Mouse (Mus musculus): ENCODE results near the gene Ube2c.

The Ube2c gene

DNA sequence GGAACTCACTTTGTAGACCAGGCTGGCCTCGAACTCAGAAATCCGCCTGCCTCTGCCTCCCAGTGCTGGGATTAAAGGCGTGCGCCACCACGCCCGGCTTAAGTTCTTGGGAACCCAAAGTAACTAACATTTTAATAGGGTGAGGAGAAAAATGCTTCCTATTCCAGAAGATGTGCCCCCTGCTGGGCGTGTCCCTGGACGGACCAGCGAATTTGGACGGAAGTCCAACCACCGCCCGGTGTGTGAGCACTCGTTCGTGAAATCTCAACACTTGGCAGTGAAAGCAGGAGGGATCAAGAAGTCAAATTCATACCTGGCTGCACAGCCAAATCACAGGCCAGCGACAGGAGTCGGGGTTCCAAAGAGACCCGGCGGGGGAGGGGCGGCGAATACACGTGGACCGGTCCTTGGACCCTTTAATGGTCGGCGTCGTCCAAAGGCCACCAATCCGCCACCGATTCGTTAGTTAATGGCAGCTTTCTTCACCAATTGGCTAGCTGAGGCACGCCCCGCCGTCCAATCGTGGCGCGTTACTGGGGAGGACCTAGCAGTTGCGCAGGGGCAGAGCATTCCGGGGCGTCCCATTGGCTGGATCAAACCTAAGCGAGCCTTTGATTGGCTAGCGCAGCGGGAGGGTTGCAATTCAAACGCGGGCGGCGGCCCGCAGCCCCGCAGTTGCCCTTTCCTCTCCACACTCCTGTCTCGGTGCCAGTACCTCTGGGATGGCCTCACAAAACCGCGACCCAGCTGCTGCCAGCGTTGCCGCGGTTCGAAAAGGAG is at the start of gene Ube2c:
Ube2c (plus strand) TSS at position 641 of the 780 bp plus-strand sequence.
- DNase-seq, result peak; percentile 97

GRCm38 (mm10) chr2:164723276-164723675 is 46.4 kb upstream of the Ube2c start:
- no peak for DNase-seq

GRCm38 (mm10) chr2:164725895-164726619 is 43.6 kb upstream of the Ube2c start:
- peak; percentile 33 for DNase-seq

GRCm38 (mm10) chr2:164731719-164732118 is 38.0 kb upstream of the Ube2c start:
- DNase-seq, result no peak

- DNase-seq, result no peak
Measured at GRCm38 (mm10) chr2:164733259-164733658, 36.4 kb upstream of the Ube2c start.

- no peak for DNase-seq
Measured at GRCm38 (mm10) chr2:164734839-164735238, 34.9 kb upstream of the Ube2c start.

GRCm38 (mm10) chr2:164735446-164735845 is 34.3 kb upstream of the Ube2c start:
- DNase-seq, result no peak

GRCm38 (mm10) chr2:164737377-164738090 is 32.2 kb upstream of the Ube2c start:
- DNase-seq, result no peak

- no peak for DNase-seq
Measured at GRCm38 (mm10) chr2:164739876-164740275, 29.8 kb upstream of the Ube2c start.

DNA sequence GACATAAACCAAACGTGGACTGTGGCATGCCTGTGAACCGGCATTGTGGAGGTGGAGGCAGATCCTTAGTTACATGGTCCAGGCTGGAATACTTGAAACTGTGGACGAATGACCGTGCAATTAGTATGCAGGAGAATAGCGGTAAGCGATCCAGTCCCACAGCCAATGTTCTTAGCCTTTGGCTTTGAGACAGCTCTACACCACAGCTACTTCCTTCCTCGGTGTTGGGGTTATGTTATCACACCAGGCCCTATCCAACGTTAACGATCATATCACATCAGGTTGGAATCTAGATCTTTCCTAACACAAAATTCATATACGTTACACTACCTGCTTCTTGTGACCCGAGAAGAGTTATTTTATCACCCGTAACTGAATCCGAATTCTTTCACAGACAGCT is 24.7 kb upstream of the Ube2c start:
- no peak for DNase-seq

- peak; percentile 87 for DNase-seq
Measured at GRCm38 (mm10) chr2:164745843-164746479, 23.7 kb upstream of the Ube2c start, which contains the start of the genes Wfdc3 and Dnttip1. Gene Wfdc3 (minus strand): TSS chr2:164745931. Gene Dnttip1 (plus strand): TSS chr2:164745983.

- DNase-seq, result no peak
Measured at GRCm38 (mm10) chr2:164746693-164747092, 23.0 kb upstream of the Ube2c start.

DNA sequence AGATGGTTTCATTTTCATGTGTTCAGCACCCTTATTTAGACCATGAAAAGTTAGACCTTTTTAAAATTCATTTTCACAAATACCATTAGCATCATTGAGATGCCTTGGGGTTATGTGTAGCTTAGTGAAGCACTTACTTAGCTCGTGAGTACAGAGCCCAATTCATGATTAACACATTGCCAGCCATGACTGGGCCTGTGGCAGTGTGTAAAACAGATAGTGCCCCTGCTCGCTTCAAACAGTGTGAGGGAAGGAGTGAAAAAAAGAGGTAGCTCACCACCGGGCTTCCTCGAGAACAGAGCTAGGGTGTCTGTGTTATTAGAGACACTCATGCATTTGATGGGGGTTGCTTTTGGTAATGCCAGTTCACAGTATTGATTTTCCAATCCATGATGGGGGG is 21.5 kb upstream of the Ube2c start:
- no peak for DNase-seq

DNA sequence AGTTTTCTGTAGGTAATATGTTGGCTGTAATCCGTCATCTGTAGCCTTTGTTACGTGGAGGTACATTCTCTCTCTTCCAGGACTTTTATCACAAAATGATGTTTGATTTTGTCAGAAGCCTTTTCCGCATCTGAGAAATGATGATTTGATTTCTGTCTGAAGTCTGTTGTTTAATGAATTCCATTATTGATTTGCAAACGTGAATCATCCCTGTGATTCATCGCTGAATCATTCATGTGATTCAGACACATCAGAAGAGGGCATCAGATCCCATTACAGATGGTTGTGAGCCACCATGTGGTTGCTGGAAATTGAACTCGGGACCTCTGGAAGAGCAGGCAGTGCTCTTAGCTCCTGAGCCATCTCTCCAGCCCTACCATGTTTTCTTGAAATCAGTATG is 20.7 kb upstream of the Ube2c start:
- DNase-seq, result no peak

DNA sequence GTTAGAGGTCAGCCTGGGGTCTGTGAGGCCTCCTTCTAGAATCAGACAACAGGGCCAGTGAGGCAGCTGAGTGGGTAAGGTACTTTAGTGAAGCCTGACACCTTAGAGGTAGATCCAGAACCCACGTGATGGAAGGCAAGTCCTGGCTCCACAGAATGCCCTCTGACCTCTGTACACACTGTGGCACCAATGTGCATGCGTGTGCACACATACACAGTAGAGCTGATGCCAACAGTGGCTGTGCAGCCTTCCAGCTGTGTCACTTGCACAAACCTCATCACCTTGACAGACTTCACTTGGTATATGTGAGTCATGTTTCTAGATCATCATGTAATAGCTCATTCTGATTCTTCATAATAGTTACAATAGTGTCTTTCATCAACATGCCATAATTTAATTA is 17.2 kb upstream of the Ube2c start:
- DNase-seq, result no peak

DNA sequence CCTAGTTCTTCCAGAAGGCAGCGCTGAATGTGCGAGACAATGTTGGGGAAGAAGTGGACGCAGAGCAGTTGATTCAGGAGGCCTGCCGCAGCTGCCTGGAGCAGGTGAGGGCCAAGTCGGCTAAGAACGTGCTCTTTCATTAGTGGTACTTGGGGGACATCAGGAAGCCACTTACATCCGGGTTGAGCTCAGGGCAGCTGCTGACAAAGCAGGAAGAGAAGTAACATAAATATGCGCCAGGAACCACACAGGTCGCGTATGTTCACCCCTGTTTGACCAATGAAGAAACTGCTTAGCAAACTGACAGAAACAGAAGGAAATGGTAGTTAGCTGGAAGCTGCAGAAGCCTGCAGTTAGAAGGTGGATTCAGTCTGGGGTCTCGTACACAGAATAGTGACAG is 15.6 kb upstream of the Ube2c start:
- no peak for DNase-seq

GRCm38 (mm10) chr2:164754800-164755199 is 14.9 kb upstream of the Ube2c start:
- DNase-seq, result no peak

GRCm38 (mm10) chr2:164757841-164758240 is 11.9 kb upstream of the Ube2c start:
- no peak for DNase-seq

- DNase-seq, result no peak
Measured at GRCm38 (mm10) chr2:164758692-164759091, 11.0 kb upstream of the Ube2c start.

GRCm38 (mm10) chr2:164760059-164760833 is 9.5 kb upstream of the Ube2c start:
- no peak for DNase-seq

GRCm38 (mm10) chr2:164761502-164761901 is 8.2 kb upstream of the Ube2c start:
- no peak for DNase-seq

DNA sequence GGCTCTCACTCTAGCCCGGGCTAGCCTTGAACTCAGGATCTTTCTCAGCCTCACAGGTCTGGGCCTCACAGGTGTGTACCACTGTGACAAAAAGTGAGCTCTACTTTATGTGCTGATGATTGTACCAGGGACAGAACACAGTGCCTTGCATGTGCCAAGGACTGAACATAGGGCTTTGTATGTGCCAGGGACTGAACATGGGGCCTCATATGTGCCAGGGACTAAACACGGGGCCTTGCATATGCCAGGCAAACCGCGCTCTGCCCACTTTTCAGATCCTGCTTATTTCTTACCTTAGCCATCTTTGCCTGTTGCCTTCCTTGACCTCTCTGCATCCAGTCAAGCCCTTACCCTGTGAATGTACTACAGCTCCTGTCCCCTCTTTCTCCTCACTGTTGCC is 7.7 kb upstream of the Ube2c start:
- DNase-seq, result no peak

All from cerebellum, adult 11 months (tissue).